Mouse (Mus musculus): ENCODE results near the gene Aspn.

GRCm38 (mm10) chr13:49545646-49546045 is 1.4 kb downstream of the Aspn start:
- TF ChIP-seq EP300 (IDR thresholded peaks at IDR 0.05; ENCODE audit: insufficient read depth, low read depth, low read length), result no peak
- no peak for TF ChIP-seq CTCF (IDR thresholded peaks at IDR 0.05)
- no peak for TF ChIP-seq POLR2A (IDR thresholded peaks at IDR 0.05; ENCODE audit: insufficient read depth, low read depth, low read length)

Measured in heart, adult 2 months (tissue).